Mouse (Mus musculus): Measurements from ENCODE around the gene Lrp5. TPM values are rescaled to one million over a fixed set of nuclear protein-coding genes. Genes with fewer than 3 reads are reported as not detected.

The Lrp5 gene
- polyA plus RNA-seq, 1 experiment = 0.41 TPM

- peaks cover 21% of the 10 kb centered on the region for H3K36me3 ChIP-seq (ENCODE audit: control insufficient read depth)
- no peaks in the 10 kb centered on the region for H3K27me3 ChIP-seq (ENCODE audit: control insufficient read depth)
- H3K9me3 ChIP-seq (ENCODE audit: control insufficient read depth, low read length) = no peaks in the 10 kb centered on the region
- peaks cover 12% of the 10 kb centered on the region for H3K4me1 ChIP-seq (ENCODE audit: control insufficient read depth)
- H3K4me3 ChIP-seq (replicated peaks) = no peak overlapping the region
- TF ChIP-seq TAL1 (IDR thresholded peaks at IDR 0.05; ENCODE audit: low read length) (no peak), GATA1 (IDR thresholded peaks at IDR 0.05; ENCODE audit: low read length) (no peak)
These were observed 54.3 kb downstream of the Lrp5 start for GRCm38 (mm10) chr19:3632018-3632417.

DNA sequence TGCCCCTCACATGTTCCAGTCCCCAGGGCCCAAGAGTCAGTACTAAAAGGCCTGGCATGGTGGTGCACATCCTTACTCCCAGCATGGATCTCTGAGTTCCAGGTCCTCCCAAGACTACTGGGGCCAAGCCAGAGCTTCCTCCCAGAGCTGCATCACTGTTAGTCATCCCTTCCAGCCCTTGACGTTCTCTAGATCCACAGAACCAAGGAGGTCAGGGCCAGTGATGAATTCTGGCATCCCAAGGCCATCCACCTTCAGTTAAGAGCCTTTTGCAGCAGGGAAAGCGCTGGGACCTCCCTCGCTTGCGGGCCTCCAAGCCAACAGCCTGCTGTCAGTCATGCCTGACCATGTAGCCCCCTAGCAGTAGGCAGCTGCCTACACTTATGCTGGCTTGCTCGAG is 54.9 kb downstream of the Lrp5 start:
- Histone ChIP-seq H3K36me3 (ENCODE audit: control insufficient read depth) (peaks cover 21% of the 10 kb centered on the region), H3K4me3 (replicated peaks) (no peak overlapping the region), H3K4me1 (ENCODE audit: control insufficient read depth) (peaks cover 12% of the 10 kb centered on the region), H3K27me3 (ENCODE audit: control insufficient read depth) (no peaks in the 10 kb centered on the region), H3K9me3 (ENCODE audit: control insufficient read depth, low read length) (no peaks in the 10 kb centered on the region)
- TF ChIP-seq GATA1 (IDR thresholded peaks at IDR 0.05; ENCODE audit: low read length) = no peak
- TF ChIP-seq TAL1 (IDR thresholded peaks at IDR 0.05; ENCODE audit: low read length) = no peak

- Histone ChIP-seq H3K4me3 (replicated peaks) (no peak overlapping the region), H3K9me3 (ENCODE audit: control insufficient read depth, low read length) (no peaks in the 10 kb centered on the region), H3K36me3 (ENCODE audit: control insufficient read depth) (peaks cover 21% of the 10 kb centered on the region), H3K4me1 (ENCODE audit: control insufficient read depth) (peaks cover 12% of the 10 kb centered on the region), H3K27me3 (ENCODE audit: control insufficient read depth) (no peaks in the 10 kb centered on the region)
- no peak for TF ChIP-seq TAL1 (IDR thresholded peaks at IDR 0.05; ENCODE audit: low read length)
- TF ChIP-seq GATA1 (IDR thresholded peaks at IDR 0.05; ENCODE audit: low read length) = no peak
These were observed 55.9 kb downstream of the Lrp5 start for GRCm38 (mm10) chr19:3630486-3630885.

GRCm38 (mm10) chr19:3630027-3630426 is 56.3 kb downstream of the Lrp5 start:
- TF ChIP-seq TAL1 (IDR thresholded peaks at IDR 0.05; ENCODE audit: low read length) = no peak
- TF ChIP-seq GATA1 (IDR thresholded peaks at IDR 0.05; ENCODE audit: low read length) = no peak
- Histone ChIP-seq H3K4me3 (replicated peaks) (no peak overlapping the region), H3K27me3 (ENCODE audit: control insufficient read depth) (no peaks in the 10 kb centered on the region), H3K4me1 (ENCODE audit: control insufficient read depth) (peaks cover 12% of the 10 kb centered on the region), H3K36me3 (ENCODE audit: control insufficient read depth) (peaks cover 21% of the 10 kb centered on the region), H3K9me3 (ENCODE audit: control insufficient read depth, low read length) (no peaks in the 10 kb centered on the region)

DNA sequence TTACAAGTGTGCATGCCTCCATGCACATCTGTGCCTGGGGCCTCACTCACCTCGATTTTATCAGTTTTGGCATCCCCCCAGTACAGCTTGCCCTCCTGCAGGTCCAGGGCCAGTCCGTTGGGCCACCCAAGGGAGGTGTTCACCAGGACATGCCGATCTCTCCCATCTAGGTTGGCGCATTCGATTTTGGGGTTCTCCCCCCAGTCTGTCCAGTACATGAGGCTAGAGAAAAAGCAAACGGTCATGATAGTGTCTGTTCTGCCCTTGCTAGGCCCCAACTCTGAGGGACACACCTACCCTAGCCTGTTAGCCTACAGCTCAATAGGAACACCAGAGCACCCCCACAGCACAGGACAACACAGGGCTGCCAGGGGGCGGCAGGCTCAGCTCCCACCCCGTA is 58.1 kb downstream of the Lrp5 start:
- H3K9me3 ChIP-seq (ENCODE audit: control insufficient read depth, low read length) = no peaks in the 10 kb centered on the region
- no peak overlapping the region for H3K4me3 ChIP-seq (replicated peaks)
- no peaks in the 10 kb centered on the region for H3K27me3 ChIP-seq (ENCODE audit: control insufficient read depth)
- H3K4me1 ChIP-seq (ENCODE audit: control insufficient read depth) = peaks cover 9% of the 10 kb centered on the region
- TF ChIP-seq GATA1 (IDR thresholded peaks at IDR 0.05; ENCODE audit: low read length) (no peak), TAL1 (IDR thresholded peaks at IDR 0.05; ENCODE audit: low read length) (no peak)
- H3K36me3 ChIP-seq (ENCODE audit: control insufficient read depth) = peaks cover 21% of the 10 kb centered on the region

DNA sequence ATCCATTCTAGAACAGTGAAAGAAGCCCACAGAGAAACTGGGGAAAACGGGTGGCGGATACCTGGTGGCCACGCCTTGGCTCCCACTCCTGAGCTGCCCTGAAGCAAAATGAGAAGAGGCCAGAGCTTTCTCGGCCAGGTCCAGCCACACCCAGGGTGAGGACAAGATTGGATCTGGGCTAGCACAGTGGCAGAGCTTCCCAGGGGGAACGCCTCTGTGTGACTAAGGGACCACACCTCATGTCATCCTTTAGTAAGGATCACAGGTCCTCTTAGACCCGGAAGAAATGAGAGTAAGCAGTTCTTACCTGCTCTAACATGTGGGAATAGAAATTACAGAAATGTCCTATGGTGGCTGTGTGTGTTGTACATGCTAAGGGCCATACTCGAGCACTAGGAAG is 61.3 kb downstream of the Lrp5 start:
- H3K9me3 ChIP-seq (ENCODE audit: control insufficient read depth, low read length) = no peaks in the 10 kb centered on the region
- no peak for TF ChIP-seq TAL1 (IDR thresholded peaks at IDR 0.05; ENCODE audit: low read length)
- TF ChIP-seq GATA1 (IDR thresholded peaks at IDR 0.05; ENCODE audit: low read length) = no peak
- H3K4me1 ChIP-seq (ENCODE audit: control insufficient read depth) = peaks cover 9% of the 10 kb centered on the region
- H3K4me3 ChIP-seq (replicated peaks) = no peak overlapping the region
- no peaks in the 10 kb centered on the region for H3K27me3 ChIP-seq (ENCODE audit: control insufficient read depth)
- peaks cover 35% of the 10 kb centered on the region for H3K36me3 ChIP-seq (ENCODE audit: control insufficient read depth)

- no peak overlapping the region for H3K4me3 ChIP-seq (replicated peaks)
- H3K36me3 ChIP-seq (ENCODE audit: control insufficient read depth) = peaks cover 34% of the 10 kb centered on the region
- H3K9me3 ChIP-seq (ENCODE audit: control insufficient read depth, low read length) = no peaks in the 10 kb centered on the region
- H3K27me3 ChIP-seq (ENCODE audit: control insufficient read depth) = no peaks in the 10 kb centered on the region
- peaks cover 1% of the 10 kb centered on the region; the same call in 1 of the 2 replicates for H3K4me1 ChIP-seq (ENCODE audit: control insufficient read depth)
- TF ChIP-seq TAL1 (IDR thresholded peaks at IDR 0.05; ENCODE audit: low read length) = no peak
- no peak for TF ChIP-seq GATA1 (IDR thresholded peaks at IDR 0.05; ENCODE audit: low read length)
These were observed 62.5 kb downstream of the Lrp5 start for GRCm38 (mm10) chr19:3623824-3624223.

GRCm38 (mm10) chr19:3623294-3623693 is 63.1 kb downstream of the Lrp5 start:
- Histone ChIP-seq H3K36me3 (ENCODE audit: control insufficient read depth) (peaks cover 34% of the 10 kb centered on the region), H3K27me3 (ENCODE audit: control insufficient read depth) (no peaks in the 10 kb centered on the region), H3K4me1 (ENCODE audit: control insufficient read depth) (no peaks in the 10 kb centered on the region; the same call in 1 of the 2 replicates), H3K4me3 (replicated peaks) (no peak overlapping the region), H3K9me3 (ENCODE audit: control insufficient read depth, low read length) (no peaks in the 10 kb centered on the region)
- TF ChIP-seq GATA1 (IDR thresholded peaks at IDR 0.05; ENCODE audit: low read length) = no peak
- no peak for TF ChIP-seq TAL1 (IDR thresholded peaks at IDR 0.05; ENCODE audit: low read length)

DNA sequence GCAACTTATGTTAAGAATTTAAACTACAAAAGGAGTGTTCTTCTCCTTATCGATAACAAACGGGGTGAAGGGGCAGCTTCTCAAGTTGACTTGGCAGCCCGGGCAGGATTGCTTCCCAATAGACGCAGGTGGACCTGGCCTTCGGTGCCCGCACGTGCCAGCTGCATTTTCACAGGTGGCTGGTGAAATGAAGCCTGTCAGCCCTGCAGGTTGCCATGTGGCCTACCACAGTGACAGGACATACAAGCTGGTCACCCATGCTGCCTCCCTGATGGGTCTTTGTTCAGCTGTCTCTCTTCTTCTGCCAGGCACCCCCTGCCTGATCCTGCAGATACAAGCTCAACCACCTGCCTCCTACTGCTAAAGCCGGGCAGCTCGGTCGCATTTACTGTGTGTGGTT is 65.5 kb downstream of the Lrp5 start:
- no peaks in the 10 kb centered on the region for H3K9me3 ChIP-seq (ENCODE audit: control insufficient read depth, low read length)
- no peak for TF ChIP-seq GATA1 (IDR thresholded peaks at IDR 0.05; ENCODE audit: low read length)
- no peak for TF ChIP-seq TAL1 (IDR thresholded peaks at IDR 0.05; ENCODE audit: low read length)
- H3K4me3 ChIP-seq (replicated peaks) = no peak overlapping the region
- H3K27me3 ChIP-seq (ENCODE audit: control insufficient read depth) = no peaks in the 10 kb centered on the region
- no peaks in the 10 kb centered on the region; the same call in 1 of the 2 replicates for H3K4me1 ChIP-seq (ENCODE audit: control insufficient read depth)
- H3K36me3 ChIP-seq (ENCODE audit: control insufficient read depth) = peaks cover 32% of the 10 kb centered on the region

- no peaks in the 10 kb centered on the region for H3K27me3 ChIP-seq (ENCODE audit: control insufficient read depth)
- no peaks in the 10 kb centered on the region; the same call in 1 of the 2 replicates for H3K4me1 ChIP-seq (ENCODE audit: control insufficient read depth)
- TF ChIP-seq TAL1 (IDR thresholded peaks at IDR 0.05; ENCODE audit: low read length) = no peak
- TF ChIP-seq GATA1 (IDR thresholded peaks at IDR 0.05; ENCODE audit: low read length) = no peak
- H3K4me3 ChIP-seq (replicated peaks) = no peak overlapping the region
- peaks cover 40% of the 10 kb centered on the region for H3K36me3 ChIP-seq (ENCODE audit: control insufficient read depth)
- H3K9me3 ChIP-seq (ENCODE audit: control insufficient read depth, low read length) = no peaks in the 10 kb centered on the region
These were observed 67.0 kb downstream of the Lrp5 start for GRCm38 (mm10) chr19:3619359-3619758.
